ENCODE assay signal across 12 mouse cellular contexts in genomic region chr2:172105241-172105640, GRCm38 (mm10).
DNase-seq lines count a peak whose midpoint lies in the region; ATAC-seq and TF ChIP-seq lines count a peak whose summit lies in the region.
"Had no signal": no experiment of that assay in that cellular context is flagged by ENCODE, and none has a peak within 500 bp of the region (broad histone marks: within the 10 kb centered on the region; RNA-seq: fewer than 3 reads in every experiment).

No protein-coding gene starts in this region.

- no peaks in the 10 kb centered on the region for H3K9me3 ChIP-seq in intestine, embryonic 14.5 days (ENCODE audit: control insufficient read depth, low read length)
- H3K9me3 ChIP-seq in intestine, postnatal 0 days (ENCODE audit: control insufficient read depth): no peaks in the 10 kb centered on the region
- H3K9me3 ChIP-seq in midbrain, postnatal 0 days (ENCODE audit: low read length): no peaks in the 10 kb centered on the region
- H3K9me3 ChIP-seq: embryonic facial prominence, embryonic 15.5 days had no signal

- H3K36me3 ChIP-seq in intestine, embryonic 14.5 days (ENCODE audit: control insufficient read depth, insufficient read depth, low read length): no peaks in the 10 kb centered on the region
- H3K36me3 ChIP-seq in intestine, postnatal 0 days (ENCODE audit: control insufficient read depth, insufficient read depth): no peaks in the 10 kb centered on the region
- H3K36me3 ChIP-seq in midbrain, postnatal 0 days (ENCODE audit: insufficient read depth, low read length): no peaks in the 10 kb centered on the region
- H3K36me3 ChIP-seq: embryonic facial prominence, embryonic 15.5 days had no signal

- peak; percentile 55 for DNase-seq in intestine, embryonic 14.5 days (ENCODE audit: low spot score)
- DNase-seq in cerebellum, adult 18-20 months: peak; percentile 36 to 41
- peak; percentile 9 for DNase-seq in embryo, embryonic 9.5 days (ENCODE audit: extremely low spot score)
- peak; percentile 43 for DNase-seq in midbrain, postnatal 0 days (ENCODE audit: low spot score)
- no peak for DNase-seq in thymus, postnatal 25 days
- no peak for DNase-seq in spleen, adult 18-20 months
- DNase-seq: gastrocnemius, postnatal 14 days; lung, adult 18-20 months; thymus, adult 18-20 months had no signal

- TF ChIP-seq CTCF in intestine, postnatal 0 days (IDR thresholded peaks at IDR 0.05; ENCODE audit: low read depth): no peak
- no peak for TF ChIP-seq CTCF in midbrain, postnatal 0 days (IDR thresholded peaks at IDR 0.05)

- H3K9ac ChIP-seq in intestine, embryonic 14.5 days (ENCODE audit: low read length): no peak overlapping the region
- H3K9ac ChIP-seq in intestine, postnatal 0 days (ENCODE audit: low read depth, low read length): no peak overlapping the region
- no peak overlapping the region for H3K9ac ChIP-seq in midbrain, postnatal 0 days (replicated peaks; ENCODE audit: low read length, poor library complexity, severe bottlenecking)
- H3K9ac ChIP-seq: embryonic facial prominence, embryonic 15.5 days had no signal

- H3K27ac ChIP-seq in intestine, embryonic 14.5 days (ENCODE audit: low read depth): no peak overlapping the region
- H3K27ac ChIP-seq in intestine, postnatal 0 days (ENCODE audit: low read depth, low read length): no peak overlapping the region
- H3K27ac ChIP-seq in midbrain, postnatal 0 days (ENCODE audit: low read depth, low read length): no peak overlapping the region
- H3K27ac ChIP-seq: embryonic facial prominence, embryonic 15.5 days had no signal

- no peak overlapping the region for H3K4me3 ChIP-seq in intestine, embryonic 14.5 days (ENCODE audit: low read depth, low read length)
- H3K4me3 ChIP-seq in intestine, postnatal 0 days (ENCODE audit: low read depth, low read length): no peak overlapping the region
- no peak overlapping the region for H3K4me3 ChIP-seq in midbrain, postnatal 0 days (ENCODE audit: low read depth, low read length)
- H3K4me3 ChIP-seq: embryonic facial prominence, embryonic 15.5 days had no signal

- H3K4me1 ChIP-seq in intestine, embryonic 14.5 days (replicated peaks; ENCODE audit: control insufficient read depth, insufficient read depth, low read length): peaks cover 15% of the 10 kb centered on the region; the same call in 1 of the 2 replicates
- no peaks in the 10 kb centered on the region; the same call in 1 of the 2 replicates for H3K4me1 ChIP-seq in intestine, postnatal 0 days (replicated peaks; ENCODE audit: control insufficient read depth, insufficient read depth, low read length)
- H3K4me1 ChIP-seq in midbrain, postnatal 0 days (ENCODE audit: insufficient read depth, low read length): no peaks in the 10 kb centered on the region

- WGBS in intestine, embryonic 14.5 days: 14% methylated on average over 10 of the region's 10 CpGs
- WGBS in intestine, postnatal 0 days: 13% methylated on average over 10 of the region's 10 CpGs
- 54% methylated on average over 10 of the region's 10 CpGs for WGBS in midbrain, postnatal 0 days

- no peaks in the 10 kb centered on the region for H3K27me3 ChIP-seq in intestine, embryonic 14.5 days (replicated peaks; ENCODE audit: control insufficient read depth, insufficient read depth, low read length)
- no peaks in the 10 kb centered on the region for H3K27me3 ChIP-seq in intestine, postnatal 0 days (replicated peaks; ENCODE audit: control insufficient read depth, insufficient read depth, low read length)
- H3K27me3 ChIP-seq in midbrain, postnatal 0 days (ENCODE audit: insufficient read depth, low read length): no peaks in the 10 kb centered on the region
- H3K27me3 ChIP-seq: embryonic facial prominence, embryonic 15.5 days had no signal

- 0 out of 2 replicates have a peak, but pooled peaks have one; percentile 36 for ATAC-seq in intestine, embryonic 14.5 days (replicated peaks; ENCODE audit: low FRiP score, low TSS enrichment, low read depth)
- ATAC-seq in intestine, postnatal 0 days: no peak
- ATAC-seq in midbrain, postnatal 0 days (ENCODE audit: low FRiP score): no peak
- no peak for ATAC-seq in CD4-positive, CD25-positive, alpha-beta regulatory T cell, adult 4 months

- peak overlapping the region; percentile 25; the same call in 1 of the 2 replicates for H3K4me2 ChIP-seq in intestine, embryonic 14.5 days (ENCODE audit: low read length)
- H3K4me2 ChIP-seq in intestine, postnatal 0 days (replicated peaks; ENCODE audit: low read depth): no peak overlapping the region
- no peak overlapping the region for H3K4me2 ChIP-seq in midbrain, postnatal 0 days (ENCODE audit: low read depth, low read length, poor library complexity, severe bottlenecking)
- H3K4me2 ChIP-seq: embryonic facial prominence, embryonic 15.5 days had no signal

Comparison
In these comparisons a context has a peak if more than half of its experiments do, and no peak if none do; other contexts are left out.
1. DNase-seq: peak in intestine, embryonic 14.5 days (single experiment), cerebellum, adult 18-20 months (2 of 2), embryo, embryonic 9.5 days (single experiment) and midbrain, postnatal 0 days (single experiment); none in thymus, postnatal 25 days (single experiment) and spleen, adult 18-20 months (0 of 2).